Mouse (Mus musculus) olfactory bulb, adult 2 months (tissue): ENCODE data around the gene Sytl2.

Source experiments
- CTCF ChIP-seq: fragments of 200-500 bp; IDR thresholded peaks from 2 replicates; pipeline ENCODE4 v1.5.1; 2012; ENCODE audit warnings: low read depth, mild to moderate bottlenecking, low read length, moderate library complexity; ENCODE audit not compliant: insufficient read depth
- POLR2A ChIP-seq: fragments of 200-500 bp; IDR thresholded peaks from 2 replicates; pipeline ENCODE4 v1.6.1; 2012; ENCODE audit warnings: mild to moderate bottlenecking, low read depth, low read length, moderate library complexity; ENCODE audit not compliant: insufficient read depth

- TF ChIP-seq CTCF (no peak), POLR2A (no peak)
Measured at GRCm38 (mm10) chr7:90355454-90355853, 53.4 kb downstream of the Sytl2 start.
